Mouse (Mus musculus) monocyte, adult 2 months (primary cell): ENCODE results near the gene Cacng3.

Source experiments
- DNase-seq, 2 experiments: peaks; one replicate each; pipeline ENCODE4 v3.0.0; 2022; ENCODE audit warnings: low spot score in 2 of 2, low read depth in 1 of 2

The Cacng3 gene

GRCm38 (mm10) chr7:122670442-122670872 lies at the start of gene Cacng3:
Cacng3 (plus strand) TSS chr7:122670492.
- no peak for DNase-seq

DNA sequence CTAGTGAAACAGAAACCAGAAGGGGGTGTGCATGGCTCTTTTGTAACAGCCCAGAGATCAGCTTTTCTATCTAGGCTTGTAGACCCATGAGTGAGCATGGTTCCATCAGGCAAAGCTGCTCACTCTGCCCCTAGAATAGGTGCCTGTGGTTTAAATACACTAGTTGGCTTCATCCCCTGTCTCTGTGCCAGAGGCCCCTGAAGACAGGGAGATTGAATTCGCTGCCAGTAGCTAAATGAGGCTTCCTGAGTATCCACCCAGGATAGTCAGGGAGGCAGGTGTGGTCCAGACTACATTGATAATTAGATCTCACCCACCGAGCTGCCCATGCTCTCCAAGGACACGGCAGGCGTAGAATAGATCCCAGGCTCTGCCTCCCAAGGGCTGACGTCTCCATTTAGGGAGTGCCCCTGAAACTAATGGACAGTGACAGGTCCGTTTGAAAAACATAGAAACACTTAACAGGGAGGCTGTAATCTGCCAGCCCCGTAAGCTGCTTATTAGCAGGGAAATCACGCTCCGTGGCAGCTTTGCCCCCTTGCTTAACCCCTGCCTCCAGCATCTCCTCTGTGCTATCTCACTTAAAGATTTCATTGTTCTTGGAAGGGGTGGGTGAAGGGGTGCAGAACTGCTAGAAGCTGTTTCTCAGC lies 48.0 kb upstream of the Cacng3 start:
- no peak for DNase-seq

GRCm38 (mm10) chr7:122623753-122624152 lies 46.5 kb upstream of the Cacng3 start:
- DNase-seq = no peak

DNA sequence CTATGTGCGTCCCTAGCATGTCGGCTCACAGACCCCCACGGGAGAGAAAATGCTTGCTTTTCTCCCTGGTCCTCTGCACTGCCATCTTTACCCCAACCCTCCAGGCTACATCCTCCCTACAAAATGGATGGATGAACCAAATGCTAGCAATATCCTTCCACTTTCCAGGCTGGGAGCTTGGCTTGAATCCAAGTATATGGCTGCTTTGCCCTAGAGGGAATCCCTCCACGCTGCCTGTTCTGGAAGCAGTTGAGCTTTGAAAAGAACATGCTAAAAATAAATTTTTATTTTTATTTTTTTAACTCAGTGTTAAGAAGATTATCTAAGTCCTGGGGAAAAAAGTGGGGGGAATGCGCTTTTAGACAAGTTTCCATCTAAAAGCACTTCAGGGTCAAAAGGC lies 42.2 kb upstream of the Cacng3 start:
- DNase-seq = no peak

DNA sequence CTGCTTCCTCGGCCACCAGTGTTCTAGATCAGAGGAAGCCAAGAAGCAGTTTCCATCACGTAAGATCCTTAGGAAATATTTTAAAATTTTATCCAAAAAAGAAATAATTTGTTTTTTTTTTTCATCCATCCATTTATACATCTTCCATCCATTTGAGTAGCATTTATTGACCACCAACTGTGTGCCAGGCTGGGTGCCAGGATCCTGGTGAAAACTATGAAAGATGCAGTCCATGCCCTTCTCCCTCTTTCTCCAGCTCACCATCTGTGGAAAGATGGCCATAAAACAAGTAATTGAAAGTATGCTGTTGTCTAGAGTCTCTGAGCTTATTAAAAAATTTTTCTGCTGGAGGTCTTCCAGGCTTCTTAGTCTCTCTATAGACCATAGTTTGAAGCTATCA lies 39.9 kb upstream of the Cacng3 start:
- DNase-seq = no peak

GRCm38 (mm10) chr7:122631151-122631550 lies 39.1 kb upstream of the Cacng3 start:
- no peak for DNase-seq

DNA sequence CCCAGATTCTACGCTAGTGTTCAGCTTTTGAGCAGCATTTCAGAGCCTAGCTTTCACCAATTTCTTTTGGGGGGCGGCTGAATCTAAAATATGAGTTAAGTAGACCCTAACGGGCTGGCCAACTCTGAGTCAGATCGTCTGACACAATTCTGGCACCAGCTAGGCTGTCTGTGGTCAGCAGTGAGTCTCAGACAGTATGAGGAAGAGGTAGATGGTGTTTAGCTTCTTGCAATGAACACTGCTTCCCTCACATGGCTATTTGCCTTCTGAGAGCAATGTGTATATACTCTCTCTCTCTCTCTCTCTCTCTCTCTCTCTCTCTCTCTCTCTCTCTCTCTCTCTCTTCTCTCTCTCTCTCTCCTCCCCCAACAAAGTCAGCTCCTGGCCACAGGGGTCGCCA lies 37.3 kb upstream of the Cacng3 start:
- DNase-seq = no peak

DNA sequence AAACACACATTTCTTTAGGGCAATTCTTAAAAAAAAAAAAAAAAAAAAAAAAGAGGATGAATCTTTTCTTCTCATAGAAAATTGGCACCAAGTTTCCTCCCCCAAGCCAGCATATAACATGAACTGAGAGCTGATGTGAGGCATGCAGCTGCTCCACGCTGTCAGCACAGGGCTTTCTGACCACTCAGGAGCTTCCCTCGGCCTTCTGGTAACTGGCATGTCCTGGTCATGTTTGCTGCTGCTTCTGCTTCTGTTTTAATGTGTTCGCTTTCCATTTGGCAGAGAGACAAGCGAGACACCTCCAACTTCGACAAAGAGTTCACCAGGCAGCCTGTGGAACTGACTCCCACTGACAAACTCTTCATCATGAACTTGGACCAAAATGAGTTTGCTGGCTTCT lies 36.8 kb upstream of the Cacng3 start:
- no peak for DNase-seq

DNA sequence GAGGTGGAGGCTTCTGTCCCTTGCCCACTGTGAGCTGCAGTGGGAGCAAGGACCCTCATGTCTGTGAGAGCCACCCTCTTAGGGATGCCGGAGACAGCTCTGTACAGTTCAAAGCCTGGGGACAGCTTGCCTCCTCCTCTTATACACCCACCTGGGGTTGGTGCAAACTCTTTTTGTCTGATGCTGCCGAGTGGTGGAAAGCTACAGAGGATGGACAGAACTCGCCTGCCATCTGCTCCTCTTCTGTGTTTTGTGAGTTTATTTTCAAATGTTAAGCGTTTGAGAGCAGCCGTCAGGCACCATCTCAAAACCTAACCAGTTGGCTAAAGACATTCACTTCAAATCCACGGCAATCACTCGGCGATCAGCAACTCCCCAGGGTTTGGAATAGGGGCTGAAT lies 26.6 kb upstream of the Cacng3 start:
- DNase-seq = no peak

GRCm38 (mm10) chr7:122649306-122649705 lies 21.0 kb upstream of the Cacng3 start:
- DNase-seq = no peak

DNA sequence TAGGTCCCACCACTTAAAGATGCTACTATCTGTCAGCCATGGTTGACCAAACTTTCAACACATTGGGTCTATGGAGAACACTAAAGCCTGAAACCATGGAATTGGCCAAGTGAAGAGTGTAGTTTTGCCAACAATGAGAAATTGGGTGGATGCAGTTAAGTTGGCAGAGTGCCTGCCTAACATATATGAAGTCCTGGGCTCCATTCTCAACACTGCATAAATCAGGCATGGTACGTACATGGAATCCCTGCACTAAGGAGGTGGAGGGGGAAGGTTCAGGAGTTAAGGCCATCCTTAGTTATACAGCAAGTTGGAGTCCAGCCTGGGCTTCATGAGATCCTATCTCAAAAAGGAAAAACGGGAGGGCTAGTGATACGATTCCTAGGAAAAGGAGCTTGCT lies 17.8 kb upstream of the Cacng3 start:
- DNase-seq = no peak

- no peak for DNase-seq
Measured at GRCm38 (mm10) chr7:122656671-122657070, 13.6 kb upstream of the Cacng3 start.

DNA sequence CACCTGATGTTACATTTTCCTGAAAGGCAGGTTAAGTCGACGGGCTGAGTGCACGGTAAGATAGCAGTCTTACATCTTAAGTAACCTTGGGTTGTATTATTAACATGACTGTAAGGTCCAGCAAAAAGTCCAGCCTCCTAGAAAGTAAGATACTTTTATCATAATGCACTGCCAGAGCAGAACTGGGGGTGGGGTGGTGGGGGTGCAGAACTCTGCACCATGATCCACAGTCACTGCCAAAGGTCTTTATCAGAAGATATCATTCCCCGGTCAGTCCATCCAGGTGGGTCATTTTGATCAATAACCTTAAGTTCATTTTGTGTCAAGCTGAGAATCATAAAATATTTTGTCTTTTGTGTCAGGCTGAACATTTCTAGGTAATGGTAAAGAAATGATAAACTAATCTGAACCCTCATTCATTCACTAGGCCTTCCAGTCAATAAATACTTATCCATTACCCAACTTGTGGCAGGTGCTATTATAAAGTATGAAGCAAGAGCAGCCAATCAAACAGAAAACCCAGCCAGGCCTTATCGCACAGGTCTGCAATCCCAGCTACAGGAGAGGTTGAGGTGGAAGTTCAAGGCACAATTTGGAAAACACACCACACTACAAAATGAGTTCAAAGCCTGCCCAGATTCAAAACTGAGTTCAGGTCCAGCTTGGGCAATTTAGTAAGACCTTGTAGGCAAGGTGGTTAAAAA lies 12.7 kb upstream of the Cacng3 start:
- DNase-seq = no peak

DNA sequence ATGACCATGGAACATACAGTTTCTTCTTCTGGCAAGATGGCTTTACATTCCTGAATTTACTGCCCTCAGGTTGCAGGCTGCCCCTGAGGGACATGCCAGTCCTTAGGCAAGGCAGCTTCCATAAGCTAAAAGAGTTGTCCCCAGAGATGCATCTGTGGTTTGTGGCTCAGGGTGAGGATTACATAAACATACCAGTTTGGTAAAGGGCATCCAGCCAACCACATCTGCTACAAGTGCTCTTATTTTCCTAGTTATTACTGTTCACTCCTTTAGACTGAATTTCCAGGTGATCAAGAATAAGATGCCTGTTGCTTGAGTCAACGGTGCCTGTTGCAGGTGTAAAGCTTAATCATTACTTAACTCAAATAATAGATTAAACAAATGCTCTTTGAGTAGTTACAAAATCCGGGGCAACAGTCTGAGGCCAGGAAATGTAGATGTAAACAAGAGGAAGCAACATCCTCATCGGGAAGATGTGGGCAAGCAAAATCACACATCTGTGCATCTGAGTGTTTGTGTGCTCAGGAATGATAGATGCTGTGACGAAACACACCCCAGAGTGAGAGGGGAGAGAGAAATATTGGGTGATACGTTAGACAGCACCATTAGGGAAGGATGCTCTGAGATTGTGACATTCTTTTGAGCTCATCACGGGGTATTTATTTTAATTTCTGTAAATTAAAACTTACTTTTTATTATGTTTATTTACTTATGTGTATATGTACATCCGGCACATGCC lies 4.8 kb upstream of the Cacng3 start:
- no peak for DNase-seq

DNA sequence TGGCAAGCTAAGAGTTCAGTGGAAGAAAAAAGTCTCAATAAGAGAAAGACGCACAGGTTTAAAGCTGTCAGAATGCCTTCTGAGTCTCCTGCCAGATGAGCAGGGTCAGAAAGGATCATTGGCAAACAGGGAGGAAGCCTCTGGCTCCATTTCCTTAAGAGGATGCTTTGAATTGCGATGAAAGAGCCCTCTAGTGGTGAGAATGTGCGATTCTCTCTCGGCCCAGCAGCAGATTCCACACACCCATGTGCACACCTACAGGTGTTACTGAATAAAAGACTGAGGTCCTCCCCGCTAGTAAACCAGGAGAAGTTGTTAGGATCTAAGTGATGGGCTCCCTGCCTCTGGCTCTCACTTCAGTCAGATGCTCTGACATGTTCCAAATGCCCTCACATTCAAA lies 2.4 kb upstream of the Cacng3 start:
- no peak for DNase-seq

DNA sequence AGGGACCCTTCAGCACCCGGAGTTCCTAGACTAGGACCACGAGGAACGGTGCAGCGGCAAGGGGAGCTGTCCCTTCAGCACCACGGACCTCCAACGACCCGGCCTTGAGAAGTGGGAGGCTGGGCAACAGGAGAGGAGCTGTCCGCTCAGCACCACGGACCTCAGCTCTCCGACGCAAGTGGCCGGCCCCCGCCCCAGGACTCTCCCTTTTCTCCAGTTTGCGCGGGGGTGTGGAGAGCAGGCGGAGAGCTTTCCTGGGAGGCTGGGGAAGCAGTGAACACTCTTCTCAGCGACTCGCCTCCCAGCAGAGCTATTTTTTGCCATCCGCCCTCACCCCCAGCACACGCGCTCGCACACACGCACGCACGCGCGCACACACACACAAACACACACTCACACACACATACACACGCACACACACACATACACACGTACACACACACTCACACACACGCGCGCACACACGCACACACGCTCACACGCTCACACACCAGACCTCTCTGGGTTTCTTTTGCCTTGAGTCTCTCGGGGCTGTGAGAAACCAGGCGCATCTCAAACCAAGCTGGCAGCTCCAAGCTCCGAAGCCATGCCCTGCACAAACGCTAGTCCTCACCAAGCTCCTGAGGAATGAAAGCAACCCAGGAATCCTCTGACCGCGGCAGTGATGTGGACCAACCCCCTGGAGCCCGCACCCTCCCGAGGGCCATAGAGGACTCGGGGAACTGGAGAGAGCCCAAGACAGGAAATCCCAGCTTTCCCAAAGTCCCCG lies 765 bp downstream of the Cacng3 start:
- peak in 1 of 2 experiments; percentile 6 for DNase-seq

DNA sequence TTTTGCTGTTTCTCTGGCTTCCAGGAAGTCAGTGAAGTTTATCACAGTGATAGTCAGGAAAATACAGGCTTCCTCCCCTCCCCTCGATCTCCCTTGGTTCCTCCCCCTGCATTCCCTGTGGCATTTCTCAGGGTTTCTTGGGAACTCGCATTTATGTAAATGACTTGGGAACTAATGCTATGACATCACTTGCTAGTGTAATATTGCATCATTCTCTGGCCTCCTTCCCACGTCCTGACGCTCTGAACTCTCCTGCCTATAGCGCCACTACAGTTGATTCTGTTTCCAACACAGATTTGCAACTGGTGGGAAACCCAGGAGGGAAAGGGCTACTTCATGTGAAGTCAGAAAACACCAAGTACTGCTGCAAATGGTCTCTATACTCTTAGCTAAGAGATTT lies 2.7 kb downstream of the Cacng3 start:
- DNase-seq = no peak

DNA sequence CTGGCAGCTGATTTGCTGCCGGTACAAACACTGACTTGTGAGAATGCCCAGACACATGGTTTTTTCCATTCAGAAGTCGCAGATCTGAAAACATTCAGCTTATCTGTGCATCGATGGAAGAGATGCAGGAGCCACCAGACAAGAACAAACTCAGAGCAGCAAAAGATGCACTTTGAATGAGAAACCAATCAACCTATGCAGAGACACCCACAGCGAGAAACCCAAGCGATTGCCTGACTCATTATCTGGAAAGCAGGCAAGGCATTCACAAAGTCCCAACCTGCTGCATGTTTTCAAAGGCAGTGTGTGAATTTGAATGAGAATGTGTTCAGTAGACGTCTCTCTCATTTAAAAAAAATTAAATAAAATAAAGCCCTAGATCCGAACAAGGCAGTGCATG lies 4.9 kb downstream of the Cacng3 start:
- DNase-seq = no peak

- DNase-seq = no peak
Measured at GRCm38 (mm10) chr7:122701751-122702150, 31.5 kb downstream of the Cacng3 start.

GRCm38 (mm10) chr7:122702443-122702842 lies 32.2 kb downstream of the Cacng3 start:
- no peak for DNase-seq

GRCm38 (mm10) chr7:122706736-122707135 lies 36.4 kb downstream of the Cacng3 start:
- no peak for DNase-seq

GRCm38 (mm10) chr7:122716299-122716698 lies 46.0 kb downstream of the Cacng3 start:
- DNase-seq = no peak
